Comparison of ENCODE assay signal across 24 mouse cellular contexts in the genomic region with DNA sequence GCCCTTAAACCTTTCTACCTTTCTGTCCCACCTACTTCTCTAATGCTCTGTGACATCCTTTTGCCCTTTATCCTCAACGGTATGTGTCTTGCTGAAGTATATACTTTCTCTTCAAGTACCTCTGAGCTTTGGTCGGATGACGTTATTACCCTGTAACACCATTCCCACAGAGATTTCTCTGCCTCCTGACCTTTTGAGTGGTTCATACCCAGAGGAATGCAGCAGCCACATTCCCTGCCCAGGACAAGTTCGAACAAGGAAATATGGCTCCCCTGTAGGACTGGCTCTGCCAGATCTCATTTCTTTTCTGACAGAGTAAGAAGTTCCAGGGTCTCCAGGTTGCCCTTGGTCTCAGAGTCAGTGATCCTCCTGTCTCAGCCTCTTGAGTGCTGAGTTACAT. TPM values are rescaled to one million over a fixed set of nuclear protein-coding genes. Genes with fewer than 3 reads are reported as not detected.
DNase-seq lines count a peak whose midpoint lies in the region; ATAC-seq lines count a peak whose summit lies in the region.
"Had no signal": no experiment of that assay in that cellular context is flagged by ENCODE, and none has a peak within 500 bp of the region (broad histone marks: within the 10 kb centered on the region; RNA-seq: fewer than 3 reads in every experiment).

No protein-coding gene starts in this region.

- H3K36me3 ChIP-seq in heart, embryonic 13.5 days: peaks cover 60% of the 10 kb centered on the region
- H3K36me3 ChIP-seq in lung, embryonic 16.5 days (ENCODE audit: control insufficient read depth, insufficient read depth, low read length): peaks cover 26% of the 10 kb centered on the region
- H3K36me3 ChIP-seq in stomach, embryonic 16.5 days (ENCODE audit: control insufficient read depth, insufficient read depth, low read length): peaks cover 3% of the 10 kb centered on the region; the same call in 1 of the 2 replicates

- H3K27me3 ChIP-seq in heart, embryonic 13.5 days (replicated peaks): no peaks in the 10 kb centered on the region
- H3K27me3 ChIP-seq in lung, embryonic 16.5 days (ENCODE audit: control insufficient read depth, insufficient read depth, low read depth, low read length): no peaks in the 10 kb centered on the region
- no peaks in the 10 kb centered on the region for H3K27me3 ChIP-seq in stomach, embryonic 16.5 days (ENCODE audit: control insufficient read depth, insufficient read depth, low read length)
- H3K27me3 ChIP-seq: embryonic facial prominence, embryonic 15.5 days; kidney, embryonic 15.5 days; liver, embryonic 15.5 days; midbrain, embryonic 13.5 days; neural tube, embryonic 13.5 days; stomach, embryonic 15.5 days had no signal

- H3K4me2 ChIP-seq in heart, embryonic 13.5 days: no peak overlapping the region
- no peak overlapping the region for H3K4me2 ChIP-seq in lung, embryonic 16.5 days (ENCODE audit: low read depth, low read length)
- H3K4me2 ChIP-seq in stomach, embryonic 16.5 days (ENCODE audit: low read depth, low read length): no peak overlapping the region
- H3K4me2 ChIP-seq: embryonic facial prominence, embryonic 15.5 days; kidney, embryonic 15.5 days; liver, embryonic 15.5 days; midbrain, embryonic 13.5 days; neural tube, embryonic 13.5 days; stomach, embryonic 15.5 days had no signal

- no peak overlapping the region for H3K9ac ChIP-seq in heart, embryonic 13.5 days
- H3K9ac ChIP-seq in lung, embryonic 16.5 days (ENCODE audit: low read length): no peak overlapping the region
- no peak overlapping the region for H3K9ac ChIP-seq in stomach, embryonic 16.5 days (ENCODE audit: low read length)
- H3K9ac ChIP-seq: embryonic facial prominence, embryonic 15.5 days; forebrain, postnatal 0 days; kidney, embryonic 15.5 days; liver, embryonic 15.5 days; midbrain, embryonic 13.5 days; neural tube, embryonic 13.5 days; stomach, embryonic 15.5 days had no signal

- peak overlapping the region; percentile 54; the same call in 1 of the 2 replicates for H3K27ac ChIP-seq in heart, embryonic 13.5 days (replicated peaks)
- no peak overlapping the region; the same call in 1 of the 2 replicates for H3K27ac ChIP-seq in lung, embryonic 16.5 days (ENCODE audit: low read length)
- peak overlapping the region; percentile 17; the same call in 1 of the 2 replicates for H3K27ac ChIP-seq in stomach, embryonic 16.5 days (ENCODE audit: low read length)
- H3K27ac ChIP-seq: embryonic facial prominence, embryonic 15.5 days; forebrain, embryonic 10.5 days; hindbrain, embryonic 10.5 days; hindbrain, postnatal 0 days; kidney, embryonic 15.5 days; layer of hippocampus, adult 2 months; liver, embryonic 15.5 days; midbrain, embryonic 13.5 days; neural tube, embryonic 13.5 days; stomach, embryonic 15.5 days had no signal

- no peak for ATAC-seq in heart, embryonic 13.5 days (ENCODE audit: extremely low read depth, insufficient number of reproducible peaks, low FRiP score, low TSS enrichment)
- peak; percentile 30; the same call in 1 of the 2 replicates for ATAC-seq in lung, embryonic 16.5 days (ENCODE audit: low read depth)
- no peak for ATAC-seq in stomach, embryonic 16.5 days (ENCODE audit: insufficient read depth, low FRiP score)
- no peak for ATAC-seq in megakaryocyte-erythroid progenitor cell, adult 5-6 weeks (replicated peaks; ENCODE audit: low FRiP score, low TSS enrichment, poor library complexity, severe bottlenecking)
- ATAC-seq: forebrain, postnatal 0 days; hindbrain, postnatal 0 days; intestine, postnatal 0 days; midbrain, embryonic 13.5 days had no signal

- DNase-seq in heart, adult 8-10 months (ENCODE audit: low spot score): no peak
- no peak for DNase-seq in lung, postnatal 4 days
- peak; percentile 38 for DNase-seq in NIH3T3 (ENCODE audit: low read depth)
- DNase-seq: adrenal gland, postnatal 14 days; cerebellum, adult 11 months; cerebellum, postnatal 14 days; forebrain, postnatal 0 days; gastrocnemius, postnatal 36 days; layer of hippocampus, postnatal 36 days had no signal

- no peak overlapping the region for H3K4me3 ChIP-seq in heart, embryonic 13.5 days
- no peak overlapping the region for H3K4me3 ChIP-seq in lung, embryonic 16.5 days (ENCODE audit: low read length)
- H3K4me3 ChIP-seq in stomach, embryonic 16.5 days (replicated peaks; ENCODE audit: low read length): no peak overlapping the region
- H3K4me3 ChIP-seq: embryonic facial prominence, embryonic 15.5 days; forebrain, embryonic 10.5 days; hindbrain, embryonic 10.5 days; kidney, embryonic 15.5 days; layer of hippocampus, adult 2 months; liver, embryonic 15.5 days; midbrain, embryonic 13.5 days; neural tube, embryonic 13.5 days; stomach, embryonic 15.5 days had no signal

- 55% methylated on average over 4 of the region's 4 CpGs for WGBS in heart, embryonic 13.5 days
- WGBS in lung, embryonic 16.5 days: 60% methylated on average over 4 of the region's 4 CpGs
- WGBS in stomach, embryonic 16.5 days: 67% methylated on average over 4 of the region's 4 CpGs

- H3K9me3 ChIP-seq in heart, embryonic 13.5 days: no peaks in the 10 kb centered on the region
- no peaks in the 10 kb centered on the region for H3K9me3 ChIP-seq in lung, embryonic 16.5 days (ENCODE audit: control insufficient read depth, low read length)
- H3K9me3 ChIP-seq in stomach, embryonic 16.5 days (replicated peaks; ENCODE audit: control insufficient read depth, low read length): no peaks in the 10 kb centered on the region
- H3K9me3 ChIP-seq: embryonic facial prominence, embryonic 15.5 days; forebrain, embryonic 10.5 days; hindbrain, embryonic 10.5 days; kidney, embryonic 15.5 days; liver, embryonic 15.5 days; midbrain, embryonic 13.5 days; neural tube, embryonic 13.5 days; stomach, embryonic 15.5 days had no signal

- peaks cover 47% of the 10 kb centered on the region for H3K4me1 ChIP-seq in heart, embryonic 13.5 days
- no peaks in the 10 kb centered on the region for H3K4me1 ChIP-seq in lung, embryonic 16.5 days (replicated peaks; ENCODE audit: control insufficient read depth, insufficient read depth, low read length)
- no peaks in the 10 kb centered on the region for H3K4me1 ChIP-seq in stomach, embryonic 16.5 days (ENCODE audit: control insufficient read depth, insufficient read depth, low read length)
- H3K4me1 ChIP-seq: embryonic facial prominence, embryonic 15.5 days; kidney, embryonic 15.5 days; liver, embryonic 15.5 days; midbrain, embryonic 13.5 days; neural tube, embryonic 13.5 days; stomach, embryonic 15.5 days had no signal

RNA-seq across cellular contexts. Expression of a gene that starts 44.2 kb away (rescaled TPM):
- polyA plus RNA-seq in heart, embryonic 13.5 days (2015; fragmentation: Nextera tagmentation; extraction: Ambion mirVana): 95.7 and 107 TPM in 2 replicates
- total RNA-seq in heart, adult 8-10 months (2022): 10 to 100 TPM; 29.4 to 31.0 (median 30.4) TPM
- 139 and 148 TPM in 2 replicates for polyA plus RNA-seq in lung, embryonic 16.5 days (2015; fragmentation: Nextera tagmentation; extraction: Ambion mirVana)
- 128 and 140 TPM in 2 replicates for polyA plus RNA-seq in stomach, embryonic 16.5 days (2015; fragmentation: Nextera tagmentation; extraction: Ambion mirVana)
- 78.1 and 94.5 TPM in 2 replicates for total RNA-seq in megakaryocyte-erythroid progenitor cell, adult 5-6 weeks (2014; fragmentation: Nextera tagmentation)
- 145 and 151 TPM in 2 replicates for total RNA-seq in megakaryocyte-erythroid progenitor cell, adult 5-6 weeks (2017)

RNA-seq across cellular contexts. Expression of a gene that starts 51.9 kb away (rescaled TPM):
- polyA plus RNA-seq in heart, embryonic 13.5 days (2015; fragmentation: Nextera tagmentation; extraction: Ambion mirVana): 46.2 and 48.1 TPM in 2 replicates
- total RNA-seq in heart, adult 8-10 months (2022): 10 to 100 TPM; 53.9 to 60.3 (median 57.4) TPM
- 75.4 and 79.0 TPM in 2 replicates for polyA plus RNA-seq in lung, embryonic 16.5 days (2015; fragmentation: Nextera tagmentation; extraction: Ambion mirVana)
- polyA plus RNA-seq in stomach, embryonic 16.5 days (2015; fragmentation: Nextera tagmentation; extraction: Ambion mirVana): 50.1 and 51.2 TPM in 2 replicates
- total RNA-seq in megakaryocyte-erythroid progenitor cell, adult 5-6 weeks (2014; fragmentation: Nextera tagmentation): 30.8 and 35.1 TPM in 2 replicates
- 14.4 and 20.5 TPM in 2 replicates for total RNA-seq in megakaryocyte-erythroid progenitor cell, adult 5-6 weeks (2017)
